Mouse (Mus musculus): ENCODE measurements around the gene Fads2. TPM values are rescaled to one million over a fixed set of nuclear protein-coding genes. Genes with fewer than 3 reads are reported as not detected.
A peak's percentile ranks its signal among the peaks of the same experiment; 100 is the strongest.

The Fads2 gene
- total RNA-seq, 2 experiments from 2014 or later: 140 to 145 TPM

- peak; percentile 77 to 80 for DNase-seq (ENCODE audit: low spot score in 2 of 2)
Observed at GRCm38 (mm10) chr19:10017637-10018526, 83.7 kb downstream of the Fads2 start.

DNA sequence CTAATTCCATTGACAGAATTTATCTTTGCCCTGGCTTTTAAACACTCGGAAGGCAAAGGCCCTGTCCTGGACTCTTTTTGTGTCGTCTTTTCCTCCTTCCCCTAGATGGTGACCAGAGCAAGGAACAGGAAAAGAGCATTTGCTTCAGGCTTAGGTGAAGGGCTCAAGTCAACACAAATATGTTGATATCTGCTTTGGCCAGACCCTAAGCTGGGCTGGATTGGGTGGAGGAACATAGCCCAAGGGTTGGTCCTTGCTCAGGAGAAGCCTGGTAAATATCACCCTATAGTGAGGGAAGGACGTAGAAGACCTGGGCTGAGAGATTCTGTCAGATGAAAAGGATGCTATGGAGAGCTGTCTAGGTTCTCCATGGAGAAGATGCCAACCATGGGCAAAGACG lies 85.4 kb downstream of the Fads2 start:
- no peak for DNase-seq (ENCODE audit: low spot score in 2 of 2)

GRCm38 (mm10) chr19:10015442-10015841 lies 86.1 kb downstream of the Fads2 start:
- no peak for DNase-seq (ENCODE audit: low spot score in 2 of 2)

DNA sequence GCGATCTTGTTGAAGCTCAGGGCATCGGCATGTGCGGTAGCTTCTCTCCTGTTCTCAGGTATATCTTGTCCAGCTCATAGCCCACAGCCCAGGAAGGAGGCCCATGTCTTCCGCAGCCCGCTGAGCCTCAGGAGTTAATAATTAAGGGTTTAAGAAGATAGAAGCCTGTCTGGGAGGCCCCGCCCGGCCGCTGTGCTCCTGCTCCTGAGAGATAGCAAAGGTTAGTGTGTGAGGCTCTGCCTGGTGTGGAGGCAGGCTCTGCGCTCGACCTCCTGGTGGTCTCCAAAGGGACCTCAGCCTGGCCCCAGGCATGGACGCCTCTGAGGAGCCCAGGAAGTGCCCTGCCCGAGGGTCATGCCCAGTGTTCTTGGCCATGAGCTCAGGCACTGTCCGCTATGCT lies 86.7 kb downstream of the Fads2 start:
- DNase-seq (ENCODE audit: low spot score in 2 of 2): no peak

DNA sequence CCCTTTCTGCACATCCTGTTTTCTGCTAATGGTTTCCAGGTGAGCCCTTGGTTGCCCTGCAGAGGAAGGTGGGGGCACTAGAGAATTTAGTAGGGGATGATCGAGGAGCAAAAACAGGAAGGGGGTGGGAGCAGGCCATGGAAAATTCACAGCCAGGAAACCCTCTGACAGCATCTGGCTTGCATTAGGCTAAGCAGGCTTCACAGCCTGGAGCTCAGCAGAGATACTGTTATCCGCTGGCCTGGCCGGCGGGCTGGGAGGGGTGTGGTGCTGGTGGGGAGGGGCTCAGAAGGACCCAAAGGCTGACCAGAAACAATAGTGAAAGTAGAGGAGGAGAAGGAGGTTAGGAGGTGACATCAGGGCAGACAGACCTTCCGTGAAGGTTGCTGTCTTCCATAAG lies 87.6 kb downstream of the Fads2 start:
- no peak for DNase-seq (ENCODE audit: low spot score in 2 of 2)

GRCm38 (mm10) chr19:10013348-10013747 lies 88.2 kb downstream of the Fads2 start:
- DNase-seq (ENCODE audit: low spot score in 2 of 2): no peak

DNA sequence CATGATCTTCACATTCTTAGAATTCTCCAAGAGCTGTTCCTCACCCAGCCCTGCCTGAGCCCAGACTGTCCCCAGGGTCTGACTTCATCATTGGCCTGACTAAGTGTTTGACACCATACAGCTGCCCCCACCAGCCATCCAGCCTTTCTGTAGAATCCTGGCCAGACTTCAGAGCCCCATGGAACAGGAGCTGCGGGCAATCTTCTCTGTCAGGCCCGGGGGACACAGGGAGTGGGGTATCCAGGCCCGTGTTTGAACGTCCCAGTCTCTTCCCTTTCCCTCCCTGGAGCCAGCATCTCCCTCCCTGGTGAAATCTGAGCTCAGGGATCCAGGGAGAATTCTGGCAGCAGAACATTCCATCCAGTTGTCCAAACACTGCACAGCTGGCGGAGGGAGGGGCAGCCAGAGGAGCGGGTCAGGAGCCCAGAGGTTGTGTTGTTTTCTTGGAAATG lies 88.7 kb downstream of the Fads2 start:
- no peak for DNase-seq (ENCODE audit: low spot score in 2 of 2)

Other genes starting within 250 kb of the Fads2 start
- gene Incenp, start 202.2 kb downstream of the Fads2 start, total RNA-seq (2021): 10 to 100 TPM; 11.2 to 12.7 TPM
- gene Fth1, start 121.1 kb downstream of the Fads2 start, total RNA-seq (2021): 1,000 to 10,000 TPM; 3,571 to 3,745 TPM
- 1 to 10 TPM; 1.2 to 1.7 TPM for gene Best1, start 100.1 kb downstream of the Fads2 start, total RNA-seq (2021)
- 10 to 100 TPM in 1 of 2 experiments, 1 to 10 TPM in 1; 9.3 to 10.1 TPM for gene Rab3il1, start 100.1 kb downstream of the Fads2 start, total RNA-seq (2021)
- gene Fads3, start 60.2 kb downstream of the Fads2 start, total RNA-seq (2021): 10 to 100 TPM; 22.9 to 25.2 TPM
- 100 to 1,000 TPM; 187 to 200 TPM for gene Fads1, start 81.1 kb upstream of the Fads2 start, total RNA-seq (2021)
- 10 to 100 TPM; 81.9 to 84.8 TPM for gene Tmem258, start 102.3 kb upstream of the Fads2 start, total RNA-seq (2021)
- 10 to 100 TPM in 1 of 2 experiments, 1 to 10 TPM in 1; 9.5 to 10.7 TPM for gene Fen1, start 102.4 kb upstream of the Fads2 start, total RNA-seq (2021)
- 10 to 100 TPM; 31.9 to 33.9 TPM for gene Myrf, start 139.0 kb upstream of the Fads2 start, total RNA-seq (2021)
- 100 to 1,000 TPM; 107 to 118 TPM for gene Dagla, start 203.1 kb upstream of the Fads2 start, total RNA-seq (2021)

All from layer of hippocampus, adult 18-20 months (tissue).